Mouse (Mus musculus): Measurements from ENCODE around the gene Slamf8. TPM values are rescaled to one million over a fixed set of nuclear protein-coding genes. Genes with fewer than 3 reads are reported as not detected.

The Slamf8 gene
- total RNA-seq, 2 experiments from 2014 or later, result not detected

Other genes starting within 250 kb of the Slamf8 start
- gene Kcnj10, start 249.4 kb downstream of the Slamf8 start, total RNA-seq (2021), result 1 to 10 TPM in 1 of 2 experiments, under 1 TPM in 1; 0.87 to 1.2 TPM
- gene Pigm, start 214.0 kb downstream of the Slamf8 start, total RNA-seq (2021), result 1 to 10 TPM; 5.6 to 6.9 TPM
- gene Slamf9, start 115.2 kb downstream of the Slamf8 start, total RNA-seq (2021), result under 1 TPM; 0.42 to 0.72 TPM
- under 1 TPM; 0.56 to 0.86 TPM for gene Igsf9, start 108.8 kb downstream of the Slamf8 start, total RNA-seq (2021)
- 10 to 100 TPM; 75.0 to 98.1 TPM for gene Tagln2, start 90.5 kb downstream of the Slamf8 start, total RNA-seq (2021)
- 1 to 10 TPM in 1 of 2 experiments, under 1 TPM in 1; 0.75 to 1.1 TPM for gene Cfap45, start 69.8 kb downstream of the Slamf8 start, total RNA-seq (2021)
- gene Vsig8, start 34.6 kb downstream of the Slamf8 start, total RNA-seq (2021), result not detected
- not detected for gene Fcrl6, start 12.0 kb upstream of the Slamf8 start, total RNA-seq (2021)
- gene Dusp23, start 42.4 kb upstream of the Slamf8 start, total RNA-seq (2021), result 10 to 100 TPM; 15.7 to 17.7 TPM
- gene Crp, start 107.5 kb upstream of the Slamf8 start, total RNA-seq (2021), result under 1 TPM in 1 of 2 experiments, not detected in 1; 0.16 TPM

Data from gastrocnemius, postnatal 10 days (tissue).